Mouse (Mus musculus) liver, postnatal 0 days (tissue): ENCODE measurements around the gene Mul1. TPM values are rescaled to one million over a fixed set of nuclear protein-coding genes. Genes with fewer than 3 reads are reported as not detected.

ENCODE experiments used
- ATAC-seq: fragments of 200-750 bp; cut with Nextera tagmentation; 2 replicates; pipeline ENCODE4 v1.8.0; 2017; ENCODE audit warnings: mild to moderate bottlenecking, moderate library complexity
- DNase-seq: peaks from one replicate; pipeline ENCODE4 v3.0.0-alpha.2; 2016
- H3K27ac ChIP-seq: fragments of 300-500 bp; sonication (generic); 2 replicates; pipeline ENCODE4 v1.5.1; 2014; ENCODE audit warnings: antibody characterized with exemption, moderate library complexity, mild to moderate bottlenecking, low read depth
- H3K27me3 ChIP-seq: fragments of 300-500 bp; sonication (generic); 2 replicates; pipeline ENCODE4 v1.6.1; 2014; ENCODE audit warnings: low read length, control low read depth, mixed read lengths; ENCODE audit not compliant: insufficient read depth
- H3K36me3 ChIP-seq: fragments of 300-500 bp; sonication (generic); replicated peaks from 2 replicates; pipeline ENCODE4 v1.6.1; 2014; ENCODE audit warnings: mild to moderate bottlenecking, control low read depth, low read length, moderate library complexity, mixed read lengths; ENCODE audit not compliant: insufficient read depth
- H3K4me1 ChIP-seq: fragments of 300-500 bp; sonication (generic); 2 replicates; pipeline ENCODE4 v1.6.1; 2014; ENCODE audit warnings: antibody characterized with exemption, mild to moderate bottlenecking, control low read depth; ENCODE audit not compliant: insufficient read depth
- H3K4me2 ChIP-seq: fragments of 300-500 bp; sonication (generic); 2 replicates; pipeline ENCODE4 v1.6.1; 2014; ENCODE audit warnings: low read depth, mild to moderate bottlenecking, low read length, moderate library complexity, mixed read lengths
- H3K4me3 ChIP-seq: fragments of 300-500 bp; sonication (generic); 2 replicates; pipeline ENCODE4 v1.5.1; 2014; ENCODE audit warnings: low read depth, low read length
- H3K9ac ChIP-seq: fragments of 300-500 bp; sonication (generic); replicated peaks from 2 replicates; pipeline ENCODE4 v1.6.1; 2014; ENCODE audit warnings: mild to moderate bottlenecking, moderate library complexity
- H3K9me3 ChIP-seq: fragments of 300-500 bp; sonication (generic); 2 replicates; pipeline ENCODE4 v1.6.1; 2016; ENCODE audit warnings: mild to moderate bottlenecking, control low read depth, low read length, mixed read lengths
- CTCF ChIP-seq: sonication (generic); IDR thresholded peaks from 2 replicates; pipeline ENCODE4 v1.5.1; 2016; ENCODE audit warnings: antibody characterized with exemption, low read depth
- EP300 ChIP-seq: IDR thresholded peaks from 2 replicates; pipeline ENCODE4 v1.6.1; 2016; ENCODE audit warnings: antibody characterized with exemption, low read depth, mild to moderate bottlenecking
- WGBS: fragments of 180-500 bp; shearing (Covaris S2); extraction: QIAGEN DNeasy Blood & Tissue Kit; methylation state at CpG from one replicate; pipeline ENCODE4 v1.1.7; 2014; ENCODE audit not compliant: insufficient replicate concordance; 5-methylcytosine and 5-hydroxymethylcytosine counted together
- polyA plus RNA-seq: library from polyadenylated mRNA; unstranded; fragments of >200 nt; fragmentation: Nextera tagmentation; extraction: Ambion mirVana; gene quantifications from 2 replicates; pipeline ENCODE4 v1.2.1, GENCODE M21; 2015

Gene Mul1
- polyA plus RNA-seq, 1 experiment from 2014 or later = 17.5 TPM

- Histone ChIP-seq H3K4me1 (peaks cover 31% of the 10 kb centered on the region), H3K4me2 (peak overlapping the region; percentile 28), H3K27me3 (peaks cover 27% of the 10 kb centered on the region), H3K4me3 (no peak overlapping the region), H3K27ac (peak overlapping the region; percentile 66), H3K9ac (no peak overlapping the region), H3K9me3 (no peaks in the 10 kb centered on the region), H3K36me3 (no peaks in the 10 kb centered on the region)
- WGBS = 52% methylated on average over 7 of the region's 7 CpGs
- TF ChIP-seq CTCF (no peak), EP300 (no peak)
- no peak for DNase-seq
- no peak for ATAC-seq
Measured at GRCm38 (mm10) chr4:138458171-138458570, 23.7 kb downstream of the Mul1 start.

- no peaks in the 10 kb centered on the region for H3K9me3 ChIP-seq
- H3K4me1 ChIP-seq = peaks cover 29% of the 10 kb centered on the region
- H3K9ac ChIP-seq = 0 out of 2 replicates have a peak overlapping the region, but pooled peaks have one; percentile 26
- 52% methylated on average over 5 of the region's 5 CpGs for WGBS
- no peaks in the 10 kb centered on the region for H3K36me3 ChIP-seq
- H3K27ac ChIP-seq = peak overlapping the region; percentile 50
- ATAC-seq (no peak), DNase-seq (no peak)
- H3K4me2 ChIP-seq = peak overlapping the region; percentile 51
- TF ChIP-seq CTCF = no peak
- TF ChIP-seq EP300 = no peak
- H3K27me3 ChIP-seq = peaks cover 20% of the 10 kb centered on the region
- peak overlapping the region; percentile 11; the same call in 1 of the 2 replicates for H3K4me3 ChIP-seq
Measured at GRCm38 (mm10) chr4:138458735-138459440, 24.4 kb downstream of the Mul1 start.

- DNase-seq = no peak
- Histone ChIP-seq H3K9ac (no peak overlapping the region), H3K4me1 (peaks cover 36% of the 10 kb centered on the region), H3K27me3 (peaks cover 21% of the 10 kb centered on the region), H3K4me2 (peak overlapping the region; percentile 51), H3K9me3 (no peaks in the 10 kb centered on the region), H3K27ac (peak overlapping the region; percentile 50), H3K4me3 (peak overlapping the region; percentile 11; the same call in 1 of the 2 replicates), H3K36me3 (no peaks in the 10 kb centered on the region)
- TF ChIP-seq EP300 = no peak
- 0 out of 2 replicates have a peak, but pooled peaks have one; percentile 16 for TF ChIP-seq CTCF
- peak; percentile 66 for ATAC-seq
- 47% methylated on average over 6 of the region's 6 CpGs for WGBS
Measured at GRCm38 (mm10) chr4:138459775-138460174, 25.3 kb downstream of the Mul1 start.

GRCm38 (mm10) chr4:138460910-138461309 lies 26.4 kb downstream of the Mul1 start:
- no peak for DNase-seq

GRCm38 (mm10) chr4:138461471-138461870 lies 27.0 kb downstream of the Mul1 start:
- no peak overlapping the region for H3K4me2 ChIP-seq
- H3K9me3 ChIP-seq = no peaks in the 10 kb centered on the region
- no peak overlapping the region for H3K9ac ChIP-seq
- 82% methylated on average over 5 of the region's 5 CpGs for WGBS
- TF ChIP-seq CTCF (no peak), EP300 (no peak)
- H3K27ac ChIP-seq = no peak overlapping the region
- H3K27me3 ChIP-seq = peaks cover 12% of the 10 kb centered on the region
- no peaks in the 10 kb centered on the region for H3K36me3 ChIP-seq
- H3K4me1 ChIP-seq = peaks cover 36% of the 10 kb centered on the region
- DNase-seq (no peak), ATAC-seq (no peak)
- H3K4me3 ChIP-seq = no peak overlapping the region

More at GRCm38 (mm10) chr4:138460910-138461309, 26.4 kb downstream of the Mul1 start:
- H3K27ac ChIP-seq = no peak overlapping the region
- no peaks in the 10 kb centered on the region for H3K9me3 ChIP-seq
- TF ChIP-seq EP300 (no peak), CTCF (no peak)
- H3K36me3 ChIP-seq = no peaks in the 10 kb centered on the region
- peaks cover 14% of the 10 kb centered on the region for H3K27me3 ChIP-seq
- H3K4me1 ChIP-seq = peaks cover 36% of the 10 kb centered on the region
- ATAC-seq = no peak
- no peak overlapping the region for H3K9ac ChIP-seq
- peak overlapping the region; percentile 51; the same call in 1 of the 2 replicates for H3K4me2 ChIP-seq
- H3K4me3 ChIP-seq = no peak overlapping the region
- WGBS = 22% methylated on average over 9 of the region's 9 CpGs

- peaks cover 9% of the 10 kb centered on the region for H3K27me3 ChIP-seq
- no peak for DNase-seq
- H3K4me1 ChIP-seq = peaks cover 28% of the 10 kb centered on the region
- no peaks in the 10 kb centered on the region for H3K9me3 ChIP-seq
- no peaks in the 10 kb centered on the region for H3K36me3 ChIP-seq
- 3% methylated on average over 11 of the region's 11 CpGs for WGBS
- peak overlapping the region; percentile 85 for H3K27ac ChIP-seq
- no peak for TF ChIP-seq EP300
- peak; percentile 43; the same call in 1 of the 2 replicates for TF ChIP-seq CTCF
- H3K9ac ChIP-seq = no peak overlapping the region
- peak overlapping the region; percentile 23 for H3K4me3 ChIP-seq
- ATAC-seq = peak; percentile 56
- H3K4me2 ChIP-seq = peak overlapping the region; percentile 65
Measured at GRCm38 (mm10) chr4:138462971-138463831, 28.7 kb downstream of the Mul1 start.
